In the genomic region with DNA sequence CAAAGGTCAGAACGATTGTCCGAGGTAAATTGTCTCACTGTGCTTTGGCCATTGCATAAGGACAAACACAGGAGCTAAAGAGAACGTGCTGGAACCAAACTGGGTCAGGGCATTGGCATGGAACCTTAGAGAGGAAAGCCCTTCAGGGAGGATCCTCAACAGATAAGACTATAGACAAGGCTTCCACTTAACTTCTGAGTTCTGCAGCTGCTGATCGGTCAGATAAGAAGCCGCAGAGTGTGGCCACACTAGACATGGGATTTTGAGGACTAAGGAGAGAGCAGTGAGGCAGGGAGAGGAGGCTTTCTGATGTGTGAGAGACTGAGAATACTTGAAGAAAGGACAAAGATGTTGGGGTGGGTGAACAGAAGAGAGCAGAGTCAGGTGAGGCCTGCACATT, we compare ENCODE assay signal across 14 mouse cellular contexts.
DNase-seq lines count a peak whose midpoint lies in the region; ATAC-seq and TF ChIP-seq lines count a peak whose summit lies in the region.
"Had no signal": no experiment of that assay in that cellular context is flagged by ENCODE, and none has a peak within 500 bp of the region (broad histone marks: within the 10 kb centered on the region; RNA-seq: fewer than 3 reads in every experiment).

No protein-coding gene starts in this region.

- DNase-seq in heart, embryonic 10.5 days (ENCODE audit: low spot score): no peak
- no peak for DNase-seq in heart, postnatal 4 days
- DNase-seq in left cerebral cortex, postnatal 10 days (ENCODE audit: extremely low spot score in 1 of 2, low spot score in 2 of 2): no peak
- no peak for DNase-seq in lung, postnatal 0 days (ENCODE audit: low spot score)
- DNase-seq in forebrain, embryonic 10.5 days (ENCODE audit: extremely low spot score, low spot score): no peak
- DNase-seq: kidney, postnatal 4 days; lung, postnatal 10 days; thymus, postnatal 4 days had no signal

- H3K27me3 ChIP-seq in heart, embryonic 10.5 days (ENCODE audit: insufficient read depth, poor library complexity, severe bottlenecking): no peaks in the 10 kb centered on the region
- H3K27me3 ChIP-seq in heart, embryonic 14.5 days (ENCODE audit: control insufficient read depth, insufficient read depth, low read length): no peaks in the 10 kb centered on the region
- H3K27me3 ChIP-seq in lung, postnatal 0 days (replicated peaks; ENCODE audit: insufficient read depth, low read length): no peaks in the 10 kb centered on the region
- H3K27me3 ChIP-seq in forebrain, embryonic 10.5 days (ENCODE audit: poor library complexity, severe bottlenecking): no peaks in the 10 kb centered on the region
- H3K27me3 ChIP-seq: CH12.LX; hindbrain, embryonic 15.5 days had no signal

- no peak for TF ChIP-seq CTCF in lung, postnatal 0 days (IDR thresholded peaks at IDR 0.05)

- H3K27ac ChIP-seq in heart, embryonic 10.5 days: peak overlapping the region; percentile 31; the same call in 1 of the 2 replicates
- H3K27ac ChIP-seq in brown adipose tissue, adult 24 weeks (replicated peaks; ENCODE audit: low read depth, low read length): peak overlapping the region; percentile 56; the same call in 1 of the 2 replicates
- peak overlapping the region; percentile 70 to 80 for H3K27ac ChIP-seq in heart, embryonic 14.5 days (replicated peaks in 1 of 2; ENCODE audit: control insufficient read depth in 1 of 2, insufficient read depth in 1 of 2, low read depth in 2 of 2, low read length in 2 of 2)
- H3K27ac ChIP-seq in lung, postnatal 0 days (ENCODE audit: low read length): no peak overlapping the region
- H3K27ac ChIP-seq in forebrain, embryonic 10.5 days: no peak overlapping the region
- H3K27ac ChIP-seq: hindbrain, embryonic 15.5 days had no signal

- peaks cover 12% of the 10 kb centered on the region for H3K4me1 ChIP-seq in heart, embryonic 10.5 days
- peaks cover 14% of the 10 kb centered on the region for H3K4me1 ChIP-seq in brown adipose tissue, adult 24 weeks (ENCODE audit: control insufficient read depth, insufficient read depth, insufficient read length, low read length)
- H3K4me1 ChIP-seq in heart, embryonic 14.5 days (ENCODE audit: control insufficient read depth in 2 of 2, insufficient read depth in 2 of 2, low read length in 2 of 2): peaks cover 13 to 30% of the 10 kb centered on the region in 2 experiments
- H3K4me1 ChIP-seq in lung, postnatal 0 days (ENCODE audit: insufficient read depth, low read depth, low read length): no peaks in the 10 kb centered on the region
- H3K4me1 ChIP-seq in forebrain, embryonic 10.5 days: no peaks in the 10 kb centered on the region
- H3K4me1 ChIP-seq: hindbrain, embryonic 15.5 days had no signal

- intact Hi-C loops in left cerebral cortex, postnatal 10 days (cut with DNase I): no loop called here

- no peak overlapping the region for H3K9ac ChIP-seq in heart, embryonic 14.5 days (ENCODE audit: low read length)
- H3K9ac ChIP-seq in lung, postnatal 0 days (replicated peaks; ENCODE audit: low read depth): no peak overlapping the region
- H3K9ac ChIP-seq: hindbrain, embryonic 15.5 days had no signal

- no peak overlapping the region for H3K4me3 ChIP-seq in heart, embryonic 10.5 days
- no peak overlapping the region for H3K4me3 ChIP-seq in brown adipose tissue, adult 24 weeks (ENCODE audit: insufficient read depth, low read depth, low read length)
- no peak overlapping the region for H3K4me3 ChIP-seq in heart, embryonic 14.5 days (ENCODE audit: control insufficient read depth in 1 of 2, insufficient read depth in 1 of 2, low read depth in 1 of 2, low read length in 2 of 2)
- no peak overlapping the region for H3K4me3 ChIP-seq in lung, postnatal 0 days (ENCODE audit: low read depth, low read length)
- H3K4me3 ChIP-seq in forebrain, embryonic 10.5 days: no peak overlapping the region
- H3K4me3 ChIP-seq: hindbrain, embryonic 15.5 days had no signal

- 0 out of 2 replicates have a peak, but pooled peaks have one; percentile 5 for ATAC-seq in heart, embryonic 14.5 days (ENCODE audit: insufficient number of reproducible peaks, insufficient read depth, low FRiP score, low read depth)
- ATAC-seq in megakaryocyte progenitor cell, adult 5-6 weeks (replicated peaks; ENCODE audit: poor library complexity): peak; percentile 49
- no peak for ATAC-seq in lung, postnatal 0 days
- ATAC-seq: midbrain, embryonic 16.5 days had no signal

- H3K9me3 ChIP-seq in heart, embryonic 10.5 days: no peaks in the 10 kb centered on the region
- H3K9me3 ChIP-seq in heart, embryonic 14.5 days (ENCODE audit: control insufficient read depth, low read length): peaks cover 3% of the 10 kb centered on the region; the same call in 1 of the 2 replicates
- H3K9me3 ChIP-seq in lung, postnatal 0 days (ENCODE audit: low read length): no peaks in the 10 kb centered on the region
- H3K9me3 ChIP-seq in forebrain, embryonic 10.5 days: no peaks in the 10 kb centered on the region; the same call in 1 of the 2 replicates
- H3K9me3 ChIP-seq: hindbrain, embryonic 15.5 days had no signal

- WGBS in heart, embryonic 10.5 days: 51% methylated on average over 5 of the region's 5 CpGs
- 42% methylated on average over 5 of the region's 5 CpGs for WGBS in heart, embryonic 14.5 days
- WGBS in lung, postnatal 0 days: 43% methylated on average over 5 of the region's 5 CpGs
- 83% methylated on average over 5 of the region's 5 CpGs for WGBS in forebrain, embryonic 10.5 days

- H3K36me3 ChIP-seq in heart, embryonic 10.5 days: peaks cover 8% of the 10 kb centered on the region
- H3K36me3 ChIP-seq in heart, embryonic 14.5 days (ENCODE audit: control insufficient read depth, insufficient read depth, low read length): peaks cover 7% of the 10 kb centered on the region; the same call in 1 of the 2 replicates
- no peaks in the 10 kb centered on the region for H3K36me3 ChIP-seq in lung, postnatal 0 days (ENCODE audit: insufficient read depth, low read length)
- no peaks in the 10 kb centered on the region for H3K36me3 ChIP-seq in forebrain, embryonic 10.5 days (replicated peaks)
- H3K36me3 ChIP-seq: hindbrain, embryonic 15.5 days had no signal

- TF ChIP-seq EP300 in lung, postnatal 0 days (IDR thresholded peaks at IDR 0.05): no peak

- peak overlapping the region; percentile 37; the same call in 1 of the 2 replicates for H3K4me2 ChIP-seq in heart, embryonic 14.5 days (ENCODE audit: low read length)
- no peak overlapping the region for H3K4me2 ChIP-seq in lung, postnatal 0 days (replicated peaks; ENCODE audit: low read depth, low read length)
- H3K4me2 ChIP-seq: hindbrain, embryonic 15.5 days had no signal

Comparison
In these comparisons a context has a peak if more than half of its experiments do, and no peak if none do; other contexts are left out.
1. H3K27ac ChIP-seq: peak in heart, embryonic 10.5 days (single experiment), brown adipose tissue, adult 24 weeks (single experiment) and heart, embryonic 14.5 days (2 of 2); none in lung, postnatal 0 days (single experiment) and forebrain, embryonic 10.5 days (single experiment).